Mouse (Mus musculus) neural tube, embryonic 14.5 days (tissue): ENCODE data around the gene Mgll. TPM values are rescaled to one million over a fixed set of nuclear protein-coding genes. Genes with fewer than 3 reads are reported as not detected.

Source experiments
- polyA plus RNA-seq: library from polyadenylated mRNA; unstranded; fragments of >200 nt; fragmentation: Nextera tagmentation; extraction: Ambion mirVana; gene quantifications from 2 replicates; pipeline ENCODE4 v1.2.1, GENCODE M21; 2014

The Mgll gene
- polyA plus RNA-seq, 1 experiment from 2014 or later = 73.4 TPM

Other genes with a start within 250 kb of the Mgll start
- 125 and 157 TPM in 2 replicates for gene Sec61a1, start 205.5 kb upstream of the Mgll start, polyA plus RNA-seq
- 0.43 and 0.55 TPM in 2 replicates for gene Kbtbd12, start 86.5 kb upstream of the Mgll start, polyA plus RNA-seq
- 40.7 and 42.4 TPM in 2 replicates for gene Abtb1, start 117.6 kb downstream of the Mgll start, polyA plus RNA-seq
- gene Podxl2, start 150.6 kb downstream of the Mgll start, polyA plus RNA-seq = 579 and 634 TPM in 2 replicates
- 15.1 and 22.6 TPM in 2 replicates for gene Mcm2, start 174.4 kb downstream of the Mgll start, polyA plus RNA-seq
- 54.2 and 58.0 TPM in 2 replicates for gene Tpra1, start 177.8 kb downstream of the Mgll start, polyA plus RNA-seq